Mouse (Mus musculus): Measurements from ENCODE around the gene Ercc6. TPM values are rescaled to one million over a fixed set of nuclear protein-coding genes. Genes with fewer than 3 reads are reported as not detected.

The Ercc6 gene
- polyA plus RNA-seq (2014; fragmentation: Illumina TruSeq; extraction: RNeasy Lipid Tissue Mini Kit (QIAGEN cat#74804); ENCODE audit: low read depth, low replicate concordance) = 20.5 TPM

DNA sequence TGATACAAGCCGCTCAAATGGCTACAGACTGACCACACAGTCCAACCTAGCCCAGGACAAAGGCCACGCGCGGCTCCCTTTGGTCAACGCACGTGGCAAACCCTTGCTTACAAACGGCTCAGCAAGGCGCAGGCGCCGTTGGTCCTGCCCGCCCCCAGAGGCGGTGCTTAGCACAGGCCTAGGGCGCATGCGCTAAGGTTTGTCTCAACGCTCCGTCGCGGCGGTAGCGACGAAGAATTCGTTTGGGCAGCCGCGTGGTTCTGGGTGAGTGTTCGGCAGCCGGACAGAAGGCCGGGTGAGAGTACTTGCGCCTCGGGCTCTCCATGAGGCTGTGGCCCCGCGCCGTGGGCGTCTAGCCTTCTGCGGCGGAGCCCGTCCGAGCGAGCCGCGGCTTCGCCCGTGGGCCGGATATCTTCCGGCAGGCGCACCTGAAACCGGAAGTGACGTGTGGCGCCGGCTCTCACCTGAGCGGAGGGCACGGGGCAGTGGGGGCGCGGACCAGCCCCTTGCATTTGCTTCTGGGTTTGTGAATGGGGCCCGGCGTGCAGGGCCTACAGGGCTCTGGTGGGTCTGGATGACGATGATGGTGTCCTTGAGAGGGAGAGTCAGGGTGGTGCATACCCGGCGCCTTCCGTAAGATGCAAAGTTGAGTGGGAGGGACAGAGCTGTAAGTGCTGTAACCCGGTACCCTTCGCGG is at the start of gene Ercc6:
TSS of gene Ercc6 (plus strand) at position 186 of the 697 bp plus-strand sequence.

DNA sequence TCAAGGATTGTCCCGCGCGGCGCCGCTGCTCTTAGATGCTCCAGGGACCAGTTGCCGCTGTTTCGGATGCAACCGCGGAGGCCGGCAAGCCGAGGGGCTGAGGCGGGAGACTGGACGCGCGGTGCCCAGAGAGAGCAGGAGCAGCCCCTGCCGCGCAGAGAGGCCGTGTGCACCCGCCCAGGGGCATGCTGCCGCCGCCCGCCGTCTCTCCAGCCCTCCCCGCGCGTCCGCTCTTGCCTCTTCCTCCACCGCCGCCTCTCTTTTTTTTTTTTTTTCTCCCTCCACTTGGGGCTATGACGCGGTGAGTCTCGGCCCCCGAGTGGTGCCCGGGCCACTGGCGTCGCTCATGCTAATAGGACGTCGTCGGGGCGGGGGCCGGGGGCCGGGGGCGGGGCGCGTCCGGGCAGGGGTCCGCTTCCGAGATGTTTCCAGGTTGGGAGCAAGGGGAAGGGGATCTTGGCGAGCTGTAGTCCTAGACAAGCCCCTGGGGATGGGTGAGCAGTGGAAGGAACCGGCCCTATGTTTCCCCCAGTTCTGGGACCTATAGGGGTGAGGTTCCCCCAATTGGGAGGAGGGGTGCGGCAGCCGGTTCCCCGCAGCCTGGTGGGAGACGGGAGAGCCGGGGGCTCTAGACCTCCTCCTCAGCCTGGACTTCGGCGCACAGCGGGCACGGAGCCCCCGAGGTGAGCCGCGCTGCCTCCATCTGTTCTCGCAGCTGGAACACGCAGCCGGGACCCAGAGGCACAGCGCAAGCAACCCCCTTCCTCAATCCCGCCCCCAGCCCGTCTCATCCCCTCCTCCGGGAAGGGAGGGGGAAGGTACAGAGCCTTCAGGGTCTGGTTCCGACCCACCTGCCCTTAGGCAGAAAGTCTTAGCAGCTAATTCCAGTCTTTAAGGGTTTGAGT is 48.5 kb upstream of the Ercc6 start, which contains the start of gene Slc18a3:
TSS of gene Slc18a3 (minus strand) at position 250 of the 905 bp plus-strand sequence.

DNA sequence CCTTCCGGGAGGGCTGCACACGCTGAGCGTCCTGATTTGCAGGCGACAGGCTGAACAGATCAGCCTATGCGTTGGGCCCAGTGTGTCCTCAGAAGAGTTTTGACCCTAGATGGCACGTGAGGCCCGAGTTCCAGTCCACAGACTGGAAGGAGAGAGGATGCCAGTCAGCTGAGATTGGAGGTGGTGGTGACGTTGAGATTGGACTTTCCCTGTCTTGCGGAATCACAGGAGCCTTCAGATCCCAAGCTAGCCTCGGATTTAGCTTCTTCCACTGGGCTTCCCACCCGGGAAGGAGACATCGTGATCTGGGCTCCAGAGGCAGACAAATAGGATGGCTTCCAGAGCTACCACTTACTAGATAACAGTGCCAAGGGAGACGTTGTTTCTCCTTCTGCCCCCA is 47.4 kb upstream of the Ercc6 start, which contains the start of gene Chat:
TSS of gene Chat (minus strand) at position 101 of the 400 bp plus-strand sequence.

DNA sequence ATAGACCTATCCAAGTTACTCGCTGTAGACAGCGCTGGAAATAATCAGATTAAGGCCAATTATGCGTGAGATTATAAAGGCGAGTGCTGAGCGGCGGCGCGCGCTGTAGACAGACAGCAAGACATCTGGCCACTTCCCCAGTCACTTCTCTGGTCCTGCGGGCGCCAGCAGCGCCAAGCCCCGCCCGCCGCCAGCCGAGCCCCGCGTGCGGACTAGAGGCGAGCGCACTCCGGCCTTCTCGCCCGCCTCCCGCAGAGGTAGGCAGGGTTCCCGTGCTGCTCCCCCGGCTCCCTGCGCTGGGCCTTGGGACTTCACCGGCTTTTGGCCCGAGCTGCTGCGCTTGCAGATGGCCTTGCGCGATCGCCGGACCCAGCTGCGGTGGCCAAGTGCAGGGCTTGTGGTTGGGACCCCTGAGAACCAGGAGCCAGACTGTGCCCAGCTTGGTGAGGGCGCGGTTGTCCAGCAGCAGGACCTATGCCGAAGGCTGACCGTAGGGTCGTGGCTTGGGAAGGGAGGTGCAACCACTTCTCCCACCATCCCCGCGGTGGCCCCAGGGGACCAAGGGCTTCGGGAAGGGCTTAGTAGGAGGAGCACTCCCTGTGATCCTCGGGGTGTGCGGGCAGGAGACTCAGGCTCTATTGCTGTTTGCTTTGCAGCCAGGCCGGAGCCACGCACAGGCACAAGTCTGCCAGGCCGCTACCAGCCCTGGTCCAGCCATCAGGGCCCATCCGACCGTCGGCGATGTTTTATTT is 86.1 kb downstream of the Ercc6 start, which contains the start of gene Prrxl1:
TSS of gene Prrxl1 (plus strand) at position 118 of the 752 bp plus-strand sequence.

Other genes with a start within 250 kb of the Ercc6 start
- gene Ogdhl, start 191.5 kb upstream of the Ercc6 start, polyA plus RNA-seq (2014; fragmentation: Illumina TruSeq; extraction: RNeasy Lipid Tissue Mini Kit (QIAGEN cat#74804); ENCODE audit: low read depth, low replicate concordance) = 0.09 TPM
- not detected for gene 1700024G13Rik, start 125.1 kb upstream of the Ercc6 start, polyA plus RNA-seq (2014; fragmentation: Illumina TruSeq; extraction: RNeasy Lipid Tissue Mini Kit (QIAGEN cat#74804); ENCODE audit: low read depth, low replicate concordance)
- gene Slc18a3, start 48.7 kb upstream of the Ercc6 start, polyA plus RNA-seq (2014; fragmentation: Illumina TruSeq; extraction: RNeasy Lipid Tissue Mini Kit (QIAGEN cat#74804); ENCODE audit: low read depth, low replicate concordance) = not detected
- 0.16 TPM for gene Chat, start 47.5 kb upstream of the Ercc6 start, polyA plus RNA-seq (2014; fragmentation: Illumina TruSeq; extraction: RNeasy Lipid Tissue Mini Kit (QIAGEN cat#74804); ENCODE audit: low read depth, low replicate concordance)
- not detected for gene Prrxl1, start 85.9 kb downstream of the Ercc6 start, polyA plus RNA-seq (2014; fragmentation: Illumina TruSeq; extraction: RNeasy Lipid Tissue Mini Kit (QIAGEN cat#74804); ENCODE audit: low read depth, low replicate concordance)
- gene 3425401B19Rik, start 171.8 kb downstream of the Ercc6 start, polyA plus RNA-seq (2014; fragmentation: Illumina TruSeq; extraction: RNeasy Lipid Tissue Mini Kit (QIAGEN cat#74804); ENCODE audit: low read depth, low replicate concordance) = 0.16 TPM

All from sigmoid colon, adult 10 weeks (tissue).